Mouse (Mus musculus): ENCODE data around the gene Rasal3. TPM values are rescaled to one million over a fixed set of nuclear protein-coding genes. Genes with fewer than 3 reads are reported as not detected.

The Rasal3 gene
- polyA plus RNA-seq, 1 experiment: 31.3 TPM

DNA sequence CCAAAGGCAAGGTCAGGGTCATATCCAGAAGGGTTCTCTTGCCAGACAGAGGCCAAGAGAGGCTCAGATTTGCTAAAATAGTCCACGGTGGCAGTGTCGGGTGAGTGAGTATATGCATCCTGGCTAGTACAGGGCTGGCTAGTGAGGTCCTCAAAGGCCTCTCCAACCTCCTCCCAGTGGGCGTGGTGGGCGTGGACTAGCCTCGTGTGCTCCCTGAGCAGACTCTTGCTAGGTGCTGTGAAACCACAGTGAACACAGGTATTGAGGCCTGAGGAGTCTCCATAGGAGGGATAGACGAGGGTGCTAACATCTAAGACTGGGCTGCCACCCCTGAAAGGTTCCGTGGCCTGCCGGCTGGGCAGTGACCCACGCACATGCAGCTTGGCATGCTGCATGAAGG, 26.2 kb downstream of the Rasal3 start:
- no peak overlapping the region for H3K27ac ChIP-seq (ENCODE audit: insufficient read depth, low read depth, low read length)

DNA sequence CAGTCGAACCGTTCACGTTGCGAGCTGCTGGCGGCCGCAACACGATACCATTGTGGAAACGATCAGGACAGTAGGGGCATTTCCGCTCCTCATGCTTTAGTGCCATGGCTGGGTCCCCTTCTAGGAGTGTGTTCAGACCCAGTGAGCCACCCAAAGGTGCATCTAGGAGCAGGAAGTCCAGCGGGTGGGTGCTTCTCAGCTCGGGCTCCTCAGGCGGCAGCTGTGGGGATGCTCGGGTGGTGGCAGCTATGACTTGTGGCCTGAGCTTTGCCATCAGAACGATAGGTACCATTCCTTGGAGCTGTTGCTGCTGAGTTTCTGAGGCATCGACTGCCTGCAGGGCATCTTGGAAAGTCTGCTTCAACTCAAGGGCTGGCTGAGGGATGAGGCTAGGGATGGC, 26.9 kb downstream of the Rasal3 start:
- Histone ChIP-seq H3K27ac (ENCODE audit: insufficient read depth, low read depth, low read length) (no peak overlapping the region), H3K4me3 (ENCODE audit: insufficient read depth, low read length) (no peak overlapping the region), H3K4me1 (ENCODE audit: control insufficient read depth, insufficient read depth, low read length) (no peaks in the 10 kb centered on the region)
- TF ChIP-seq POLR2A (IDR thresholded peaks at IDR 0.05; ENCODE audit: borderline replicate concordance, low read depth, low read length) (no peak), CTCF (IDR thresholded peaks at IDR 0.05; ENCODE audit: low read depth, low read length) (no peak)

More for the DNA sequence above, 26.2 kb downstream of the Rasal3 start:
- H3K4me3 ChIP-seq (ENCODE audit: insufficient read depth, low read length): no peak overlapping the region
- no peak for TF ChIP-seq CTCF (IDR thresholded peaks at IDR 0.05; ENCODE audit: low read depth, low read length)
- no peak for TF ChIP-seq POLR2A (IDR thresholded peaks at IDR 0.05; ENCODE audit: borderline replicate concordance, low read depth, low read length)
- H3K4me1 ChIP-seq (ENCODE audit: control insufficient read depth, insufficient read depth, low read length): no peaks in the 10 kb centered on the region

DNA sequence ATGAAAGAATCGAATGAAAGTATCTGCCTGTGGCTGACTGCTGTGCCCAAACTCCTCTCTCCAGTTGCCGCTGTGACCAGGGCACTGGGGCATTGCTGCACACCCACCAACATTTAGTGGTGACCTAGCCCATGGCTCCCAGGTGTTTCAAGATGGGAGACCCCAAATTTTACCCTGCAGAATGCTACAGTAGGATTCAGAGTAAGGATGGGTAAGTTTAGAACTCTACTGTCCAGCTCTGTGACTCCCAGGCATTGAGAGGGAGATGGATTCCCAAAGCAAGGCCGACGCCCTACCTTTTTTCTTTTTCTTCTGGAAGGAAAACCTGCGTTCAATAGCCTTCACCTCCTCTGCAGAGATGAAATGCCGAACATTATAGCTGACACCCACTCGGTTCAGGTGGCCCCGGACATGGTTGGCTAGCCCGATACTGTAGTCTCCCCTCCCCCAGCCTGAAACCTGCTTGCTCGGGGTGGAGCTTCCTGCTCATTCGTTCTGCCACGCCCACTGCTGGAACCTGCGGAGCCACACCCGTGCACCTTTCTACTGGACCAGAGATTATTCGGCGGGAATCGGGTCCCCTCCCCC, 34.3 kb downstream of the Rasal3 start:
- Histone ChIP-seq H3K4me1 (ENCODE audit: control insufficient read depth, insufficient read depth, low read length) (peaks cover 11% of the 10 kb centered on the region), H3K4me3 (ENCODE audit: insufficient read depth, low read length) (no peak overlapping the region), H3K27ac (ENCODE audit: insufficient read depth, low read depth, low read length) (no peak overlapping the region)
- TF ChIP-seq CTCF (IDR thresholded peaks at IDR 0.05; ENCODE audit: low read depth, low read length) (no peak), POLR2A (IDR thresholded peaks at IDR 0.05; ENCODE audit: borderline replicate concordance, low read depth, low read length) (no peak)

DNA sequence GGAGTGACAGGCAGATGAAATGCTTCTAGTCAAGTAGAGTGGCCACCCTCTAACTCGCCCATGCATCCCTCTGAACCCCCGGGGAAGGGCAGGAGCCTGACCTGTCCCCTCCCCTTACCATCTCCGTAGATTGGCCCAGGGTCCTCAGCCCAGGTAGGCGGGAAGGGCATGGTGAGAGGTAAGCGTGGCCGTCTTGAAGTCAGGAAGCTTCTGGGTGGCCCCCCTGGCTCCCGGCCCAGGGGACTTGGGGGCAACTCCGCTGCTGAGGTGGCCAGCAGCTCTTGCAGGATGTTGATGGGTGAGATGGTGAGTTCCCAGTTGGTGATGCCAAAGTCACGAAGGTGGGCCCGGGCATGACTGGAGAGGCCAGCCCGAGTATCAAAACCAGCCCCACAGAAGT, 35.7 kb downstream of the Rasal3 start:
- Histone ChIP-seq H3K4me1 (ENCODE audit: control insufficient read depth, insufficient read depth, low read length) (peaks cover 15% of the 10 kb centered on the region), H3K4me3 (ENCODE audit: insufficient read depth, low read length) (no peak overlapping the region), H3K27ac (ENCODE audit: insufficient read depth, low read depth, low read length) (no peak overlapping the region)
- no peak for TF ChIP-seq CTCF (IDR thresholded peaks at IDR 0.05; ENCODE audit: low read depth, low read length)
- TF ChIP-seq POLR2A (IDR thresholded peaks at IDR 0.05; ENCODE audit: borderline replicate concordance, low read depth, low read length): no peak

DNA sequence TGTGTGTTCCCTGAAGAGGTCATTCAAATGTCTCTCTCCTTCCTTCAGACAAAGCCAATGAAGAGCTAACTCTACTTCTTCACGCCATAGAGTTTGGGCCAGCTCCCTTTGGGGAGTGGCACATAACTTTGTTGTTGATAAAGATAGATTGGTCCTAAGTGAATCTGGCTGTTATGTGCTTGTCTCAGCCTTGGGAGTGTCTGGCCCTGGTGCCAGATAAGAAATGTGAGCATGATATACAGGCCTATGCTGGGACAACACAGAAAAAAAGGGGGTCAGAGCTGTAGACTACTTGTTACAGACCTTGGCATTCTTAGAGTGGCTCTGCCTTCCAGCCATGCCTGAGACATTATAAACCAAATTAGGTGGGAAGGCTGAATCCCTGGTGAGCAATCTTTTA, 38.1 kb downstream of the Rasal3 start:
- Histone ChIP-seq H3K4me3 (ENCODE audit: insufficient read depth, low read length) (no peak overlapping the region), H3K4me1 (ENCODE audit: control insufficient read depth, insufficient read depth, low read length) (peaks cover 23% of the 10 kb centered on the region), H3K27ac (ENCODE audit: insufficient read depth, low read depth, low read length) (no peak overlapping the region)
- TF ChIP-seq POLR2A (IDR thresholded peaks at IDR 0.05; ENCODE audit: borderline replicate concordance, low read depth, low read length) (no peak), CTCF (IDR thresholded peaks at IDR 0.05; ENCODE audit: low read depth, low read length) (no peak)

DNA sequence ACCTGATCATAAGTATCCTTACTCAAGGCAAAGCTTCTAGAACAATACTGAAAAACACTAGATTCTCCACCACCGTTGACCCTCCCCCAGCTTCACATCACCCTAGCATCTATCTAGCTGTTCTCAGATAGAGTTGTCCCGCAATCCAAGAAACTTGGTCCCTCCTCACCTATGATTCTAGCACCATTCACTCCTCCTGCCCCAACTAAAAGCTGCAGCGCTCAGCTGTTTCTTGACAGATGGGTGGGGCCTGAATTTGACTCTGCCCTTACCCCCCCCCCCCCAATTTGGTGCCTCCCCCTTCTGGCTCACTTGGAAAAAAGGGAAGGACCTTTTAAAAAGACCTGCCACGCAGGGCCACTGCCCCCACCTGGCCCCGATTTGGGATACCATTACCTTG, 38.5 kb downstream of the Rasal3 start:
- Histone ChIP-seq H3K4me3 (ENCODE audit: insufficient read depth, low read length) (peak overlapping the region; percentile 73), H3K27ac (ENCODE audit: insufficient read depth, low read depth, low read length) (no peak overlapping the region), H3K4me1 (ENCODE audit: control insufficient read depth, insufficient read depth, low read length) (peaks cover 23% of the 10 kb centered on the region)
- no peak for TF ChIP-seq CTCF (IDR thresholded peaks at IDR 0.05; ENCODE audit: low read depth, low read length)
- TF ChIP-seq POLR2A (IDR thresholded peaks at IDR 0.05; ENCODE audit: borderline replicate concordance, low read depth, low read length): no peak

DNA sequence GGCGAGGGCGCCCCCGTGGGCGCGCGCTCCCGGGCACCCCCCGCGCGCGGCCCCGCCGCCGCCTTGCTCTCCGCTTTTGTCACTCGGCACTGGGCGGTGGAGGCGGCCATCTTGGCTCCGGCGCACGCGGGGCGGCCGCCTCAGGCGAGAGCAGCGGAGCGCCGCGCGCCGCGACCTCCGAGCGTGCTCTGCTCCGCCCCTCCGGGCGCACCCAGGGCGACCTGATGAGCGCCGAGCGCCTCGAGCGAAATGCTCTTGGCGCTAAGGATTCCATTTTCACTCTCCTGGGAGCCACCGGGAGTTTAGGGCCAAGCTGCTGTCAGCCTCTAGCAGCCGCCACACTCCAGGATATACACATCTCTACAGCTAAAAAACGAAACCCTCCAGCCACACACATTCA, 39.1 kb downstream of the Rasal3 start:
- no peak for TF ChIP-seq CTCF (IDR thresholded peaks at IDR 0.05; ENCODE audit: low read depth, low read length)
- TF ChIP-seq POLR2A (IDR thresholded peaks at IDR 0.05; ENCODE audit: borderline replicate concordance, low read depth, low read length): no peak
- Histone ChIP-seq H3K27ac (ENCODE audit: insufficient read depth, low read depth, low read length) (peak overlapping the region; percentile 43; the same call in 1 of the 2 replicates), H3K4me3 (ENCODE audit: insufficient read depth, low read length) (peak overlapping the region; percentile 73), H3K4me1 (ENCODE audit: control insufficient read depth, insufficient read depth, low read length) (peaks cover 23% of the 10 kb centered on the region)

DNA sequence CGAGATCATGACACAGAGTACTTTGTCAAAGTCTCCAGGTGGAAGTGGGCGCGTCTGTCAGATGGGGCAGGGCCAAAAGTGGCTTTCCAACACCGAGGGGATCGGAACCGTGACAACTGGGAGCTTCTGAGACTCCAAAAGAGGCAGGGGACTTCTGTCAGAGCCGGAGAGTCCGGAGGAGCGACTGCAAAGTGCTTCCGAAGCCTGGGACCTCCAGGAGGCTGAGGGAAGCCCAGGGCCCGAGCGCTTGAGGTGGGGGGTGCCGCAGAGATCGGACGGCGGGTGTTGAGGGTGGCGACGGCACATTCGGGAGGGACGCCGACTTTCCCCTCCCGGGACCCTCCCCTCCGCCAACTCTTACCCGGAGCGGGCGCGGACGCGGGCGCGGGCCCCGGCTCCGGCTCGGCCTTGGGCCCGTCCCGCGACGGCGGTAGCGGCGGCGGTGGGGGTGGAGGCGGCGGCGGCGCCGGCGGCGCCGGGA, 39.5 kb downstream of the Rasal3 start:
- peaks cover 19% of the 10 kb centered on the region for H3K4me1 ChIP-seq (ENCODE audit: control insufficient read depth, insufficient read depth, low read length)
- TF ChIP-seq CTCF (IDR thresholded peaks at IDR 0.05; ENCODE audit: low read depth, low read length): no peak
- TF ChIP-seq POLR2A (IDR thresholded peaks at IDR 0.05; ENCODE audit: borderline replicate concordance, low read depth, low read length): no peak
- H3K4me3 ChIP-seq (ENCODE audit: insufficient read depth, low read length): peak overlapping the region; percentile 73
- H3K27ac ChIP-seq (ENCODE audit: insufficient read depth, low read depth, low read length): peak overlapping the region; percentile 26; the same call in 1 of the 2 replicates

DNA sequence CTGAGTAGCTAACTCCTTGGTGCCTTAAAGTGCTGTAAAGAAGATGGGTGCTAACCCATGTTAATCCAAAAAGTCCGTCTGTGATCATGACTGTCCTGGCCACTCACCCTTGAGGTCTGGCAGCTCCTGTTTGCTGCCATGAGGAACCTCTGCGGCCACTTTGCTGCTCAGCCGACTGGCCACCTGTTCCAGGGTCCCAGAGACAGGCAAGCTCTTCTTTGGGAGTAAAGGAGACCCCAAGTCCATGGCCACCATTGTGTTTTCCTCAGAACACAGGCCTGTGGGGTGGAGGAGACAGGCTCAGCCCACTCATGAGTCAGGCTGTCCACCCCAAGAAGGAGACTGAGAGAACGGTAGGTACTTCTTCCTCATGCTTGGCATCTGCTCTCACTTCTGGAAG, 40.7 kb downstream of the Rasal3 start:
- Histone ChIP-seq H3K4me3 (ENCODE audit: insufficient read depth, low read length) (peak overlapping the region; percentile 73), H3K27ac (ENCODE audit: insufficient read depth, low read depth, low read length) (no peak overlapping the region), H3K4me1 (ENCODE audit: control insufficient read depth, insufficient read depth, low read length) (peaks cover 18% of the 10 kb centered on the region)
- no peak for TF ChIP-seq POLR2A (IDR thresholded peaks at IDR 0.05; ENCODE audit: borderline replicate concordance, low read depth, low read length)
- no peak for TF ChIP-seq CTCF (IDR thresholded peaks at IDR 0.05; ENCODE audit: low read depth, low read length)

DNA sequence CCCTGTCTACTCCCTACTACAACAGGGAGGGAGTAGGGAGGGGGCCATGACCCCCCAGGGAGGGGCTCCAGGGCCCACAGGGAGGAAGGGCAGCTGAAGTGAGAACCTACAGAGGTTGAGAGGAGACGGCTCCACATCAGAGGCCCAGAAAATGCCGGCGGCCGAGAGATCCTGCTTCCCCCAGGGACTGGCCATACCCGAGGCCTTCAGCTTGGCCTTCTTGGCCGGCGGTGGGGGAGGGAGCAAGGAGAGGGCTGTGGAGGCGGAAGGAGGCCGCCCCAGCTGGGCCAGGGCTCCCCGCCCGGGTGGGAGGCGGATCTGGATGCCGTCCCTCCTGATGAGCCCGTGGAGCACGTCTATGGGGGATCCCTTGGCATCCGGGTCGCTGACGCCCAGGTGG, 43.5 kb downstream of the Rasal3 start:
- TF ChIP-seq CTCF (IDR thresholded peaks at IDR 0.05; ENCODE audit: low read depth, low read length) (no peak), POLR2A (IDR thresholded peaks at IDR 0.05; ENCODE audit: borderline replicate concordance, low read depth, low read length) (no peak)
- Histone ChIP-seq H3K4me1 (ENCODE audit: control insufficient read depth, insufficient read depth, low read length) (peaks cover 14% of the 10 kb centered on the region), H3K27ac (ENCODE audit: insufficient read depth, low read depth, low read length) (no peak overlapping the region), H3K4me3 (ENCODE audit: insufficient read depth, low read length) (no peak overlapping the region)
